Mouse (Mus musculus): ENCODE measurements around the gene Clpb.

Clpb gene

GRCm38 (mm10) chr7:101726980-101727379 lies 63.5 kb downstream of the Clpb start:
- DNase-seq (ENCODE audit: low spot score), result no peak

- no peak for DNase-seq (ENCODE audit: low spot score)
These were observed 68.7 kb downstream of the Clpb start for GRCm38 (mm10) chr7:101732096-101732495.

GRCm38 (mm10) chr7:101733042-101733441 lies 69.6 kb downstream of the Clpb start:
- no peak for DNase-seq (ENCODE audit: low spot score)

- DNase-seq (ENCODE audit: low spot score), result no peak
These were observed 71.9 kb downstream of the Clpb start for GRCm38 (mm10) chr7:101735297-101735696.

GRCm38 (mm10) chr7:101737735-101738134 lies 74.3 kb downstream of the Clpb start:
- DNase-seq (ENCODE audit: low spot score), result no peak

- no peak for DNase-seq (ENCODE audit: low spot score)
These were observed 76.2 kb downstream of the Clpb start for GRCm38 (mm10) chr7:101739602-101740001.

- DNase-seq (ENCODE audit: low spot score), result no peak
These were observed 80.1 kb downstream of the Clpb start for GRCm38 (mm10) chr7:101743487-101743886.

- DNase-seq (ENCODE audit: low spot score), result no peak
These were observed 83.3 kb downstream of the Clpb start for GRCm38 (mm10) chr7:101746559-101747334.

GRCm38 (mm10) chr7:101750268-101750667 lies 86.8 kb downstream of the Clpb start:
- DNase-seq (ENCODE audit: low spot score), result no peak

GRCm38 (mm10) chr7:101752346-101752745 lies 88.9 kb downstream of the Clpb start:
- no peak for DNase-seq (ENCODE audit: low spot score)

- no peak for DNase-seq (ENCODE audit: low spot score)
These were observed 90.1 kb downstream of the Clpb start for GRCm38 (mm10) chr7:101753492-101753891.

- no peak for DNase-seq (ENCODE audit: low spot score)
These were observed 91.0 kb downstream of the Clpb start for GRCm38 (mm10) chr7:101754416-101754815.

- DNase-seq (ENCODE audit: low spot score), result no peak
These were observed 91.9 kb downstream of the Clpb start for GRCm38 (mm10) chr7:101755301-101755700.

GRCm38 (mm10) chr7:101761899-101762780 lies 98.7 kb downstream of the Clpb start:
- DNase-seq (ENCODE audit: low spot score), result no peak

- no peak for DNase-seq (ENCODE audit: low spot score)
These were observed 104.0 kb downstream of the Clpb start for GRCm38 (mm10) chr7:101767335-101767907.

- no peak for DNase-seq (ENCODE audit: low spot score)
These were observed 106.6 kb downstream of the Clpb start for GRCm38 (mm10) chr7:101770051-101770450.

- no peak for DNase-seq (ENCODE audit: low spot score)
These were observed 108.2 kb downstream of the Clpb start for GRCm38 (mm10) chr7:101771604-101772003.

- DNase-seq (ENCODE audit: low spot score), result no peak
These were observed 109.3 kb downstream of the Clpb start for GRCm38 (mm10) chr7:101772687-101773086.

- DNase-seq (ENCODE audit: low spot score), result no peak
These were observed 113.6 kb downstream of the Clpb start for GRCm38 (mm10) chr7:101777053-101777452.

- no peak for DNase-seq (ENCODE audit: low spot score)
These were observed 154.5 kb downstream of the Clpb start, which contains the start of gene Phox2a for GRCm38 (mm10) chr7:101817861-101818401. TSS of gene Phox2a (plus strand) at chr7:101818313.

GRCm38 (mm10) chr7:101820295-101821030 lies 157.0 kb downstream of the Clpb start:
- no peak for DNase-seq (ENCODE audit: low spot score)
